ENCODE assay signal across 12 mouse cellular contexts in the genomic region with DNA sequence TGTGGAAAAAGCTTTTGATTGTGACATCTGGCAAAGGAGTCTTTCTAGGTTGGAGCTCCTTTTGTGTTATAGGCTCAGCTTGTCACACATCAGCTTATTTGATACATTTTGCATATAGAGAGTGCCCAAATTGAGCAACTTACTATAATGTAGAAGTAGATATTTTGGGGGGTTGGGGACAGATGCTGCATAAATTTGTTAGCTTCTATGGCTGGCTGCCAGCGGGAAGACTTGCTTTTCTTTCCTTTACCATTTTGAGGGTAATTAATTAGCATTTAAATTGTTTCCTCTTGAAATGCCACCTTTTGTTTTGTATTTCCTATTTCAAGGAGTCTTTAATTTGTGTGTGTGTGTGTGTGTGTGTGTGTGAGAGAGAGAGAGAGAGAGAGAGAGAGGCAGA.
"Had no signal": no experiment of that assay in that cellular context is flagged by ENCODE, and none has a peak within 500 bp of the region (broad histone marks: within the 10 kb centered on the region; RNA-seq: fewer than 3 reads in every experiment).

No protein-coding gene starts in this region.

- H3K27ac ChIP-seq: left cerebral cortex, adult 2 months; limb, embryonic 10.5 days; liver, embryonic 15.5 days; stomach, postnatal 0 days had no signal

- DNase-seq: kidney, adult 8-10 months; kidney, postnatal 25 days; lung, adult 2 months; lung, postnatal 36 days; thymus, postnatal 4 days had no signal

- H3K4me2 ChIP-seq: liver, embryonic 11.5 days; liver, embryonic 15.5 days had no signal

- H3K4me1 ChIP-seq: limb, embryonic 10.5 days; liver, embryonic 15.5 days had no signal

- ATAC-seq: intestine, postnatal 0 days; lung, postnatal 0 days had no signal

- H3K4me3 ChIP-seq: left cerebral cortex, adult 2 months; limb, embryonic 10.5 days; liver, embryonic 15.5 days had no signal

- H3K9ac ChIP-seq: liver, embryonic 15.5 days had no signal

- H3K9me3 ChIP-seq: limb, embryonic 10.5 days; liver, embryonic 15.5 days had no signal

- H3K27me3 ChIP-seq: liver, embryonic 15.5 days had no signal
